Mouse (Mus musculus) megakaryocyte, embryonic 14.5 days (primary cell): Measurements from ENCODE around the gene Dcp1b.

ENCODE experiments used
- FLI1 ChIP-seq: IDR thresholded peaks from 2 replicates; pipeline ENCODE4 v1.6.1; 2012; ENCODE audit warnings: low read length, inconsistent platforms, mixed read lengths
- GATA1 ChIP-seq: IDR thresholded peaks from 3 replicates; pipeline ENCODE4 v1.6.1; 2012; ENCODE audit warnings: mixed read lengths, low read length, inconsistent platforms, borderline replicate concordance

DNA sequence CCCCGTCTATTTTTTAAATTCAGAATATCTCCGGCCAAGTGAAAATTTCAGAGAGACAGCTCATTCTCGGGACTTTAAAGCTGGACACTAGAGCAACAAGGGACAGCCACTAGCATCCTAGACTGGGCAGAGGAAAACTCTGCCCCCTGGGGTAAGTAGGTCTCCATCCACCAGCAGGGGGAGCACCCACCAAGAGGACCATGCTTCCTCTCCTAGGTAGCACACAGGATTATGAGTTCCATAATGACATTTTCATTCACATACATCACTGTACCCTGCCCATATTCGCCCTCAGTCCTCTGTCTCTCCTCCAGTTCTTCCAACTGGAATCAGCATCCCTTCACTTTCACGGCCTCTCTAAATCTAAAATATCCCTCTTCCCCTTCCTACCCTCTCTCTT is 45.4 kb upstream of the Dcp1b start:
- TF ChIP-seq GATA1 (no peak), FLI1 (no peak)
